26 mouse cellular contexts compared by ENCODE assay signal in the genomic region with DNA sequence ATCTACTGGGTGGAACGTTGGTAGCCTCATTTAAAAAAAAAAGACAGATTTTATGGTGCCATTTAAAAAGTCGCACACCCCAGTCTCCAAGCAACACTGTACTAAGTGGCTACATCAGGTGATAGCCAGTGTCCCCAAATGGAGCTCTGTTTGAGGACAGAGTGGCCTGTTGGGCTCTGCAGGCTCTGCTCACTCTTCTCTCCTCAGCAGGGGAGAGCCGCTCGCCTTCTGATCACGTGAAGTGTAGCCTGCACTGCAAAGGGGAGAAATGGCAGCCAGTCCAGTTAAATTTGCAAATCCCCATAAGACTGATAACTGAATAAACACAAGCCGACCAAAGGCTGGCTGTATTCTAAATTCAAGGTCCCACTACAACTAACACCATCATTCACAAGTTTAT. TPM values are rescaled to one million over a fixed set of nuclear protein-coding genes. Genes with fewer than 3 reads are reported as not detected.
DNase-seq lines count a peak whose midpoint lies in the region; ATAC-seq lines count a peak whose summit lies in the region.
"Had no signal": no experiment of that assay in that cellular context is flagged by ENCODE, and none has a peak within 500 bp of the region (broad histone marks: within the 10 kb centered on the region; RNA-seq: fewer than 3 reads in every experiment).

No protein-coding gene starts in this region.

- no peaks in the 10 kb centered on the region for H3K9me3 ChIP-seq in midbrain, embryonic 13.5 days
- H3K9me3 ChIP-seq in midbrain, embryonic 15.5 days: no peaks in the 10 kb centered on the region
- no peaks in the 10 kb centered on the region for H3K9me3 ChIP-seq in liver, embryonic 12.5 days (replicated peaks)
- H3K9me3 ChIP-seq: embryonic facial prominence, embryonic 10.5 days; embryonic facial prominence, embryonic 15.5 days; forebrain, embryonic 12.5 days; heart, embryonic 12.5 days; hindbrain, embryonic 10.5 days; midbrain, embryonic 12.5 days; neural tube, embryonic 13.5 days had no signal

- peaks cover 5% of the 10 kb centered on the region; the same call in 1 of the 2 replicates for H3K27me3 ChIP-seq in midbrain, embryonic 13.5 days
- no peaks in the 10 kb centered on the region; the same call in 1 of the 2 replicates for H3K27me3 ChIP-seq in midbrain, embryonic 15.5 days (replicated peaks)
- peaks cover 2% of the 10 kb centered on the region; the same call in 1 of the 2 replicates for H3K27me3 ChIP-seq in liver, embryonic 12.5 days (replicated peaks)
- H3K27me3 ChIP-seq: embryonic facial prominence, embryonic 15.5 days; heart, embryonic 12.5 days; neural tube, embryonic 13.5 days; Patski had no signal

- no peak overlapping the region for H3K9ac ChIP-seq in midbrain, embryonic 13.5 days (replicated peaks)
- H3K9ac ChIP-seq in midbrain, embryonic 15.5 days: no peak overlapping the region
- H3K9ac ChIP-seq in liver, embryonic 12.5 days: no peak overlapping the region
- H3K9ac ChIP-seq: embryonic facial prominence, embryonic 15.5 days; forebrain, embryonic 12.5 days; heart, embryonic 12.5 days; liver, embryonic 14.5 days; midbrain, embryonic 12.5 days; neural tube, embryonic 13.5 days had no signal

- DNase-seq in heart, adult 11 months: peak; percentile 91
- DNase-seq in heart, postnatal 14 days: no peak
- no peak for DNase-seq in right cerebral cortex, postnatal 36 days (ENCODE audit: low spot score in 2 of 2)
- DNase-seq: adrenal gland, postnatal 25 days; cerebellum, adult 2 months; gastrocnemius, postnatal 25 days; heart, postnatal 10 days; kidney, adult 2 months; kidney, postnatal 4 days; lung, postnatal 36 days; thymus, postnatal 4 days had no signal

- no peaks in the 10 kb centered on the region for H3K36me3 ChIP-seq in midbrain, embryonic 13.5 days
- H3K36me3 ChIP-seq in midbrain, embryonic 15.5 days (replicated peaks): no peaks in the 10 kb centered on the region
- H3K36me3 ChIP-seq in liver, embryonic 12.5 days: no peaks in the 10 kb centered on the region
- H3K36me3 ChIP-seq: embryonic facial prominence, embryonic 10.5 days; embryonic facial prominence, embryonic 15.5 days; forebrain, embryonic 12.5 days; heart, embryonic 12.5 days; hindbrain, embryonic 10.5 days; midbrain, embryonic 12.5 days; neural tube, embryonic 13.5 days had no signal

- WGBS in midbrain, embryonic 13.5 days: 33% methylated on average over 6 of the region's 6 CpGs
- WGBS in midbrain, embryonic 15.5 days: 43% methylated on average over 6 of the region's 6 CpGs
- 57% methylated on average over 6 of the region's 6 CpGs for WGBS in liver, embryonic 12.5 days (ENCODE audit: insufficient replicate concordance)

- H3K4me2 ChIP-seq in midbrain, embryonic 13.5 days (replicated peaks): no peak overlapping the region
- H3K4me2 ChIP-seq in midbrain, embryonic 15.5 days: no peak overlapping the region
- H3K4me2 ChIP-seq in liver, embryonic 12.5 days: no peak overlapping the region
- H3K4me2 ChIP-seq: embryonic facial prominence, embryonic 15.5 days; forebrain, embryonic 12.5 days; heart, embryonic 12.5 days; midbrain, embryonic 12.5 days; neural tube, embryonic 13.5 days had no signal

- H3K4me1 ChIP-seq in midbrain, embryonic 13.5 days (replicated peaks): peaks cover 31% of the 10 kb centered on the region
- H3K4me1 ChIP-seq in midbrain, embryonic 15.5 days: peaks cover 20% of the 10 kb centered on the region
- peaks cover 14% of the 10 kb centered on the region for H3K4me1 ChIP-seq in liver, embryonic 12.5 days

- H3K4me3 ChIP-seq in midbrain, embryonic 13.5 days (replicated peaks): no peak overlapping the region
- H3K4me3 ChIP-seq in midbrain, embryonic 15.5 days: no peak overlapping the region
- H3K4me3 ChIP-seq in liver, embryonic 12.5 days: no peak overlapping the region
- H3K4me3 ChIP-seq: embryonic facial prominence, embryonic 10.5 days; embryonic facial prominence, embryonic 15.5 days; forebrain, embryonic 12.5 days; heart, embryonic 12.5 days; hindbrain, embryonic 10.5 days; midbrain, embryonic 12.5 days; neural tube, embryonic 13.5 days had no signal

- ATAC-seq in midbrain, embryonic 13.5 days: peak; percentile 38; the same call in 1 of the 2 replicates
- no peak for ATAC-seq in midbrain, embryonic 15.5 days (replicated peaks)
- 0 out of 2 replicates have a peak, but pooled peaks have one; percentile 19 for ATAC-seq in liver, embryonic 12.5 days
- no peak for ATAC-seq in monocyte, adult 5-6 weeks (replicated peaks; ENCODE audit: insufficient number of reproducible peaks, low FRiP score, low TSS enrichment, poor library complexity, severe bottlenecking)
- ATAC-seq: hindbrain, embryonic 16.5 days; Patski had no signal

- intact Hi-C loops in heart, postnatal 14 days (cut with DNase I): no loop called here

- H3K27ac ChIP-seq in midbrain, embryonic 13.5 days: no peak overlapping the region
- no peak overlapping the region for H3K27ac ChIP-seq in midbrain, embryonic 15.5 days
- no peak overlapping the region for H3K27ac ChIP-seq in liver, embryonic 12.5 days
- H3K27ac ChIP-seq: embryonic facial prominence, embryonic 10.5 days; embryonic facial prominence, embryonic 15.5 days; forebrain, embryonic 12.5 days; hindbrain, embryonic 10.5 days; kidney, postnatal 0 days; liver, embryonic 14.5 days; midbrain, embryonic 12.5 days; neural tube, embryonic 13.5 days had no signal

RNA-seq across cellular contexts. Expression of gene Abca1, which starts 6.0 kb away (rescaled TPM):
- total RNA-seq in heart, postnatal 14 days (2021): 10 to 100 TPM; 22.8 to 33.6 TPM
- 8.3 and 8.7 TPM in 2 replicates for polyA plus RNA-seq in midbrain, embryonic 13.5 days (2015; fragmentation: Nextera tagmentation; extraction: Ambion mirVana)
- polyA plus RNA-seq in midbrain, embryonic 15.5 days (2015; fragmentation: Nextera tagmentation; extraction: Ambion mirVana): 11.3 and 12.0 TPM in 2 replicates
- polyA plus RNA-seq in liver, embryonic 12.5 days (2016; fragmentation: Nextera tagmentation; extraction: Ambion mirVana): 9.8 and 10.1 TPM in 2 replicates
- 21.5 to 30.2 TPM (median 25.1 TPM) in 3 replicates for total RNA-seq in monocyte, adult 5-6 weeks (2017)

Comparison
In these comparisons a context has a peak if more than half of its experiments do, and no peak if none do; other contexts are left out.
1. ATAC-seq: peak in midbrain, embryonic 13.5 days (single experiment) and liver, embryonic 12.5 days (single experiment); none in midbrain, embryonic 15.5 days (single experiment) and monocyte, adult 5-6 weeks (single experiment).